25 mouse cellular contexts compared by ENCODE assay signal in genomic region chr1:105523768-105524167, GRCm38 (mm10).
DNase-seq lines count a peak whose midpoint lies in the region; ATAC-seq lines count a peak whose summit lies in the region.
"Had no signal": no experiment of that assay in that cellular context is flagged by ENCODE, and none has a peak within 500 bp of the region (broad histone marks: within the 10 kb centered on the region; RNA-seq: fewer than 3 reads in every experiment).

No protein-coding gene starts in this region.

- no peak overlapping the region for H3K9ac ChIP-seq in intestine, embryonic 15.5 days
- H3K9ac ChIP-seq: forebrain, embryonic 13.5 days; forebrain, postnatal 0 days; hindbrain, embryonic 13.5 days had no signal

- H3K36me3 ChIP-seq in intestine, embryonic 15.5 days: no peaks in the 10 kb centered on the region

- no peaks in the 10 kb centered on the region for H3K9me3 ChIP-seq in intestine, embryonic 15.5 days
- H3K9me3 ChIP-seq: forebrain, embryonic 10.5 days; forebrain, embryonic 13.5 days; hindbrain, embryonic 10.5 days; hindbrain, embryonic 13.5 days had no signal

- 58% methylated on average over 2 of the region's 2 CpGs for WGBS in intestine, embryonic 15.5 days

- no peaks in the 10 kb centered on the region for H3K4me1 ChIP-seq in intestine, embryonic 15.5 days (replicated peaks)
- H3K4me1 ChIP-seq: forebrain, embryonic 10.5 days; forebrain, embryonic 13.5 days; hindbrain, embryonic 10.5 days; hindbrain, embryonic 13.5 days had no signal

- intact Hi-C loops in heart, postnatal 36 days (cut with DNase I): no loop called here

- H3K27ac ChIP-seq in intestine, embryonic 15.5 days: no peak overlapping the region
- H3K27ac ChIP-seq: forebrain, embryonic 10.5 days; forebrain, embryonic 13.5 days; gastrocnemius, adult 2 months; hindbrain, embryonic 10.5 days; hindbrain, embryonic 13.5 days had no signal

- peak; percentile 23 to 32 for DNase-seq in frontal cortex, postnatal 36 days (ENCODE audit: low spot score in 2 of 2)
- DNase-seq in frontal cortex, postnatal 25 days (ENCODE audit: low spot score in 2 of 2): no peak
- peak; percentile 6 to 11 for DNase-seq in right cerebral cortex, adult 2 months (ENCODE audit: low spot score in 2 of 2)
- DNase-seq in right cerebral cortex, postnatal 25 days: no peak
- peak; percentile 29 for DNase-seq in ZHBTc4 (ENCODE audit: low read depth, low spot score)
- no peak for DNase-seq in heart, postnatal 36 days
- DNase-seq: adrenal gland, adult 8-10 months; adrenal gland, postnatal 25 days; cerebellum, adult 18-20 months; cerebellum, adult 9-10 months; cerebellum, postnatal 14 days; forebrain, postnatal 0 days; gastrocnemius, adult 2 months; gastrocnemius, postnatal 14 days; heart, adult 11 months; kidney, adult 18-20 months had no signal

- no peak overlapping the region for H3K4me3 ChIP-seq in intestine, embryonic 15.5 days (replicated peaks)
- H3K4me3 ChIP-seq: forebrain, embryonic 10.5 days; forebrain, embryonic 13.5 days; gastrocnemius, adult 2 months; hindbrain, embryonic 10.5 days; hindbrain, embryonic 13.5 days had no signal

- H3K27me3 ChIP-seq in intestine, embryonic 15.5 days (replicated peaks): no peaks in the 10 kb centered on the region
- H3K27me3 ChIP-seq: forebrain, embryonic 13.5 days; hindbrain, embryonic 13.5 days had no signal

- no peak for ATAC-seq in intestine, embryonic 15.5 days
- ATAC-seq: activated CD4-positive, CD25-positive, alpha-beta regulatory T cell, adult 4 months; forebrain, embryonic 13.5 days; forebrain, postnatal 0 days; hindbrain, embryonic 16.5 days; intestine, embryonic 16.5 days had no signal

- H3K4me2 ChIP-seq in intestine, embryonic 15.5 days (replicated peaks): no peak overlapping the region
- H3K4me2 ChIP-seq: forebrain, embryonic 13.5 days; heart, embryonic 11.5 days; hindbrain, embryonic 13.5 days had no signal

Comparison
In these comparisons a context has a peak if more than half of its experiments do, and no peak if none do; other contexts are left out.
1. DNase-seq: peak in frontal cortex, postnatal 36 days (2 of 2), right cerebral cortex, adult 2 months (2 of 2) and ZHBTc4 (single experiment); none in frontal cortex, postnatal 25 days (0 of 2), right cerebral cortex, postnatal 25 days (single experiment) and heart, postnatal 36 days (0 of 2).